Mouse (Mus musculus) spleen, adult 2 months (tissue): ENCODE results near the gene Pcbp3. TPM values are rescaled to one million over a fixed set of nuclear protein-coding genes. Genes with fewer than 3 reads are reported as not detected.

Experiments
- DNase-seq, 2 experiments: peaks; one replicate each; pipeline versions ENCODE4 v3.0.0 to v3.0.0-alpha.2; 2012 to 2021; ENCODE audit warnings: low spot score in 2 of 2, low read depth in 1 of 2
- H3K27ac ChIP-seq: fragments of 200-500 bp; 2 replicates; pipeline ENCODE4 v1.5.1; 2012; ENCODE audit warnings: low read length, inconsistent platforms; ENCODE audit not compliant: insufficient read depth
- H3K27me3 ChIP-seq: fragments of 200-500 bp; 2 replicates; pipeline ENCODE4 v1.6.1; 2012; ENCODE audit warnings: mild to moderate bottlenecking, moderate library complexity, low read length, inconsistent platforms; ENCODE audit not compliant: control insufficient read depth, insufficient read depth
- H3K36me3 ChIP-seq: fragments of 200-500 bp; 2 replicates; pipeline ENCODE4 v1.6.1; 2012; ENCODE audit warnings: mild to moderate bottlenecking, low read length, inconsistent platforms; ENCODE audit not compliant: control insufficient read depth, insufficient read depth
- H3K4me1 ChIP-seq: fragments of 200-500 bp; 2 replicates; pipeline ENCODE4 v1.6.1; 2011; ENCODE audit warnings: inconsistent platforms; ENCODE audit not compliant: control insufficient read depth, insufficient read depth, insufficient read length
- H3K4me3 ChIP-seq: fragments of 200-500 bp; 2 replicates; pipeline ENCODE4 v1.5.1; 2011; ENCODE audit warnings: mild to moderate bottlenecking, inconsistent platforms; ENCODE audit not compliant: insufficient read depth, insufficient read length; ENCODE audit errors: extremely low read depth
- CTCF ChIP-seq: fragments of 200-500 bp; IDR thresholded peaks from 2 replicates; pipeline ENCODE4 v1.5.1; 2011; ENCODE audit warnings: mild to moderate bottlenecking, inconsistent platforms; ENCODE audit not compliant: insufficient read depth, insufficient read length, insufficient replicate concordance; ENCODE audit errors: extremely low read depth
- POLR2A ChIP-seq: fragments of 200-500 bp; IDR thresholded peaks from 2 replicates; pipeline ENCODE4 v1.6.1; 2011; ENCODE audit warnings: low read depth, low read length, inconsistent platforms
- WGBS: fragments of 180-500 bp; shearing (Covaris S2); methylation state at CpG from one replicate; pipeline ENCODE4 v1.1.7; 2018; 5-methylcytosine and 5-hydroxymethylcytosine counted together
- polyA plus RNA-seq: library from polyadenylated mRNA; depleted of rRNA; stranded (reverse); fragments of >200 nt; gene quantifications from 2 replicates; pipeline ENCODE4 v1.2.3, GENCODE M21; 2012

The Pcbp3 gene
- polyA plus RNA-seq, 1 experiment, result 3.8 TPM

DNA sequence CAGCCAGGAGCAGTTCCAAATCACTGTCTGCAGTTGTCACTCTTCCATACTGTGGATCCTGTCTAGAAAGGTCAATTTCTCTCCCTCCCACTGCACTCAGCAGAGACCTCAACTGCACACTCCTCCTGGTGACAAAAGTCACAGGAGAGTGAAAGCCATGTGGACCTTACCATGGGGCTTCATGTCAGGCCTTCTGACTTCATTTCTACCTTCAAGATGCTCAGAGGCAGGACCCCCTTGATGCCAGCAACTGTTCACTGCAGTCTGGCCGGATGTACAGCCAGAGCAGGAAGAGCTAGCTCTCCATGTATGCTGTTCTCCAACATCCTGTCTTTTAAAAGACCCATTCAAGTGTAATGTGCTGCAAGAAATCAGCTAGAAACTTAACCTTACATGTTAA lies 29.9 kb downstream of the Pcbp3 start:
- H3K27me3 ChIP-seq, result no peaks in the 10 kb centered on the region
- no peak for TF ChIP-seq CTCF
- H3K4me1 ChIP-seq, result no peaks in the 10 kb centered on the region
- 76% methylated on average over 1 of the region's 1 CpGs for WGBS
- no peak for DNase-seq
- no peaks in the 10 kb centered on the region for H3K36me3 ChIP-seq
- no peak overlapping the region for H3K27ac ChIP-seq
- no peak overlapping the region for H3K4me3 ChIP-seq

- Histone ChIP-seq H3K27me3 (no peaks in the 10 kb centered on the region), H3K36me3 (no peaks in the 10 kb centered on the region), H3K4me1 (no peaks in the 10 kb centered on the region), H3K4me3 (no peak overlapping the region), H3K27ac (no peak overlapping the region)
- no peak for TF ChIP-seq CTCF
- no peak for DNase-seq
- 82% methylated on average over 6 of the region's 6 CpGs for WGBS
Measured at GRCm38 (mm10) chr10:76931122-76931521, 30.6 kb downstream of the Pcbp3 start.

- 92% methylated on average over 2 of the region's 2 CpGs for WGBS
- no peaks in the 10 kb centered on the region for H3K27me3 ChIP-seq
- DNase-seq, result no peak
- no peaks in the 10 kb centered on the region for H3K36me3 ChIP-seq
- H3K4me3 ChIP-seq, result no peak overlapping the region
- H3K4me1 ChIP-seq, result no peaks in the 10 kb centered on the region
- TF ChIP-seq CTCF (no peak), POLR2A (no peak)
- no peak overlapping the region for H3K27ac ChIP-seq
Measured at GRCm38 (mm10) chr10:76924441-76924840, 37.2 kb downstream of the Pcbp3 start.

- Histone ChIP-seq H3K27ac (no peak overlapping the region), H3K36me3 (no peaks in the 10 kb centered on the region), H3K27me3 (no peaks in the 10 kb centered on the region), H3K4me1 (no peaks in the 10 kb centered on the region), H3K4me3 (no peak overlapping the region)
- 76% methylated on average over 3 of the region's 3 CpGs for whole genome bisulfite sequencing
- TF ChIP-seq CTCF (no peak), POLR2A (no peak)
- no peak for DNase-seq
Measured at GRCm38 (mm10) chr10:76918086-76918485, 43.6 kb downstream of the Pcbp3 start.

DNA sequence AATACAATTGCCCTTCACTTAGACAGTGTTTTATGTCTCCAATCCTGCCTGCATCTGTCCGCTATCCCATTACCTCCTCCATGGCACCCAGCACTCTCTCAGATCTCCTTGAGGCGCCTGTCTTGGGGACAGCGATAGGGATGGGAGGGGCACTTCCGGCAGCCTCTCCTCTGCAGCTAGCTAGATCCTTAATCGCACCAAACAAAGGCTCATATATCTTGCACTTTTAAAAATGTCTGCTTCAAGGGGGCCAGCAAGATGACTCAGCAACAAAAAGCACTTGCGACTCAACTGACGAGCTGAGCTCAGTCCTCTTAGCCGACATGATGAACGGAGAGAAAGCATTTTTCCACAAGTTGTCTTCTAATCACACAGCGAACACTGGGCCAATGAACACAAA lies 55.3 kb downstream of the Pcbp3 start:
- Histone ChIP-seq H3K27ac (no peak overlapping the region), H3K4me3 (no peak overlapping the region), H3K4me1 (peaks cover 3% of the 10 kb centered on the region; the same call in 1 of the 2 replicates), H3K27me3 (no peaks in the 10 kb centered on the region), H3K36me3 (no peaks in the 10 kb centered on the region)
- TF ChIP-seq POLR2A (no peak), CTCF (no peak)
- DNase-seq, result no peak
- 32% methylated on average over 10 of the region's 10 CpGs for WGBS

DNA sequence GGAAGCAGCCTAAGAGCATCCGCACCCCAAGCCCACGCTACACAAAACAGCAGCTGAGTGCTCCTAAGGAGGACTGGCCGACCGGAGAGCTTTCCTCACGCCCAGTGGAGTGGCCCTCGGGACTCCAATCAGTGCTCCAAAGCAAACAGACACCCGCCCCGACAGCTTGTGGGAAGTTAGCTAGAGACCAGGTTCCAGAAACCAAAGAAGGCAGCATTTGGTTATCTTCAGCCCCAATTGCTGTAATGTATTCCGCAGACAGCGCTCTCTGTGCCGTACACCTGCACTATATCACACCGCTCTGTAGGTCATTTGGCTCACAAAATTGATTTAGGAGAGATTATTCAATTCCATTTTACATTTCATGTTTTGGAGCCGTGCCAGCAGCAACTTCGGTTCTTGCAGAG lies 55.7 kb downstream of the Pcbp3 start:
- Histone ChIP-seq H3K4me3 (no peak overlapping the region), H3K4me1 (peaks cover 3% of the 10 kb centered on the region; the same call in 1 of the 2 replicates), H3K36me3 (no peaks in the 10 kb centered on the region), H3K27me3 (no peaks in the 10 kb centered on the region), H3K27ac (no peak overlapping the region)
- TF ChIP-seq POLR2A (no peak), CTCF (no peak)
- DNase-seq, result no peak
- 77% methylated on average over 14 of the region's 14 CpGs for WGBS

DNA sequence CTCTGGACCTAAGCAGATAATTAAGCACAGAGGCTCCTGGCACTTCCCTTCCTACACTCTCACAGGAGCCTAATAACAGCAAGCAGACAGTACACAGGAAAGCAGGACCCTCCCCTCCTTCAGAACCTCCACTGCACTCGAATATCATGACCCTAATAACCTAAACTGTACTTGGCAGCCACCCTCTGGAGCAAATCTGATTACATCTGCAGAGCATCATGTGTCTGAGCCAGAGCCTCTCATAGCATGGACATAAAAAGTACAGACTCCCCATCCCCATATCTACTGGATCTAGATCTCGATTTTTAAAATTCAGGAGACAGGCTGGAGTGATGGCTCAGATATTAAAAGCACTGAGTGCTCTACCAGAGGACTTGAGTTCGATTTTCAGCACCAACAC lies 58.0 kb downstream of the Pcbp3 start:
- Histone ChIP-seq H3K4me3 (no peak overlapping the region), H3K4me1 (peaks cover 3% of the 10 kb centered on the region; the same call in 1 of the 2 replicates), H3K36me3 (no peaks in the 10 kb centered on the region), H3K27me3 (no peaks in the 10 kb centered on the region), H3K27ac (no peak overlapping the region)
- 70% methylated on average over 3 of the region's 3 CpGs for WGBS
- DNase-seq, result no peak
- no peak for TF ChIP-seq CTCF
- no peak for TF ChIP-seq POLR2A

DNA sequence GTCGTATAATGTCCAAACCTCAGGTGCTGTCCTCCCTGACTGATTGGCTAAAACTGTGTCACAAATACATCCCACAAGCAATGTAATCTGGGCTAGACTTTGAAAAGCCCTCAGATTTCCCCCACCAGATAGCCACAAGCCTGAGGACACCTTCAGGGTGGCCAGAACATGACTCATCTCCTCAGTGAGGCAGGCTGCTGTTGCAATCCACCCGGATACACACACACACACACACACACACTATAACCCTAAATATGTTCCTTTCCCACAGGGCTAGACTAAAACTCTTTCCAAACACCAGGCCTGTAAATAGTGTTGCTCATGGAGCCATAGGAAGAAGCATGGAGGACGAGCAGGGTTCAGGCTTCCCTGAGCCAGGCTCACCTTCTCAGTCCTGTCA lies 58.6 kb downstream of the Pcbp3 start:
- Histone ChIP-seq H3K27ac (no peak overlapping the region), H3K36me3 (no peaks in the 10 kb centered on the region), H3K4me3 (no peak overlapping the region), H3K27me3 (no peaks in the 10 kb centered on the region), H3K4me1 (peaks cover 3% of the 10 kb centered on the region; the same call in 1 of the 2 replicates)
- TF ChIP-seq POLR2A (no peak), CTCF (no peak)
- 81% methylated on average over 3 of the region's 3 CpGs for WGBS
- no peak for DNase-seq
